Mouse (Mus musculus) adrenal gland, postnatal 14 days (tissue): Measurements from ENCODE around the gene Chmp6. TPM values are rescaled to one million over a fixed set of nuclear protein-coding genes. Genes with fewer than 3 reads are reported as not detected.

Experiments
- DNase-seq: peaks from one replicate; pipeline ENCODE4 v3.0.0; 2021; ENCODE audit warnings: mixed read lengths
- total RNA-seq: library from RNA; stranded (reverse); gene quantifications from 2 replicates; pipeline ENCODE4 v1.2.3, GENCODE M21; 2021

The Chmp6 gene
- total RNA-seq, 1 experiment from 2014 or later, result 31.0 TPM

- DNase-seq, result no peak
Measured at GRCm38 (mm10) chr11:119907711-119908110, 5.5 kb upstream of the Chmp6 start.

- peak; percentile 84 for DNase-seq
Measured at GRCm38 (mm10) chr11:119909436-119909835, 3.8 kb upstream of the Chmp6 start.

GRCm38 (mm10) chr11:119912845-119913244 is 396 bp upstream of the Chmp6 start:
- no peak for DNase-seq

- DNase-seq, result no peak
Measured at GRCm38 (mm10) chr11:119913935-119914314, 684 bp downstream of the Chmp6 start.

- no peak for DNase-seq
Measured at GRCm38 (mm10) chr11:119914381-119914780, 1.1 kb downstream of the Chmp6 start.

- no peak for DNase-seq
Measured at GRCm38 (mm10) chr11:119915666-119916065, 2.4 kb downstream of the Chmp6 start.

- peak; percentile 78 for DNase-seq
Measured at GRCm38 (mm10) chr11:119916102-119916790, 3.0 kb downstream of the Chmp6 start.

GRCm38 (mm10) chr11:119916834-119917469 is 3.7 kb downstream of the Chmp6 start:
- DNase-seq, result no peak

- peak; percentile 67 for DNase-seq
Measured at GRCm38 (mm10) chr11:119918521-119918920, 5.3 kb downstream of the Chmp6 start.

- no peak for DNase-seq
Measured at GRCm38 (mm10) chr11:119919432-119919831, 6.2 kb downstream of the Chmp6 start.

- peak; percentile 86 for DNase-seq
Measured at GRCm38 (mm10) chr11:119919897-119920296, 6.7 kb downstream of the Chmp6 start.

GRCm38 (mm10) chr11:119920668-119921067 is 7.4 kb downstream of the Chmp6 start:
- DNase-seq, result no peak

GRCm38 (mm10) chr11:119925176-119925575 is 11.9 kb downstream of the Chmp6 start:
- DNase-seq, result no peak

- no peak for DNase-seq
Measured at GRCm38 (mm10) chr11:119926762-119927161, 13.5 kb downstream of the Chmp6 start.

GRCm38 (mm10) chr11:119928023-119928681 is 14.9 kb downstream of the Chmp6 start:
- DNase-seq, result peak; percentile 43

GRCm38 (mm10) chr11:119929603-119930265 is 16.5 kb downstream of the Chmp6 start:
- DNase-seq, result no peak

GRCm38 (mm10) chr11:119931809-119932208 is 18.6 kb downstream of the Chmp6 start:
- DNase-seq, result no peak

GRCm38 (mm10) chr11:119933142-119933541 is 19.9 kb downstream of the Chmp6 start:
- peak; percentile 50 for DNase-seq

- no peak for DNase-seq
Measured at GRCm38 (mm10) chr11:119933819-119934583, 20.8 kb downstream of the Chmp6 start.

- DNase-seq, result no peak
Measured at GRCm38 (mm10) chr11:119934773-119935172, 21.5 kb downstream of the Chmp6 start.

GRCm38 (mm10) chr11:119935457-119935856 is 22.2 kb downstream of the Chmp6 start:
- DNase-seq, result peak; percentile 80

- no peak for DNase-seq
Measured at GRCm38 (mm10) chr11:119936456-119936855, 23.2 kb downstream of the Chmp6 start.
